Mouse (Mus musculus) brown adipose tissue, adult 24 weeks (tissue): Measurements from ENCODE around the gene Lancl1. TPM values are rescaled to one million over a fixed set of nuclear protein-coding genes. Genes with fewer than 3 reads are reported as not detected.

Experiments
- H3K27ac ChIP-seq: fragments of 200-500 bp; replicated peaks from 2 replicates; pipeline ENCODE4 v1.5.1; 2012; ENCODE audit warnings: low read depth, mild to moderate bottlenecking, low read length
- H3K4me1 ChIP-seq: fragments of 200-500 bp; 2 replicates; pipeline ENCODE4 v1.6.1; 2012; ENCODE audit warnings: low read length, mixed read lengths; ENCODE audit not compliant: control insufficient read depth, insufficient read depth, insufficient read length
- H3K4me3 ChIP-seq: fragments of 200-500 bp; 2 replicates; pipeline ENCODE4 v1.5.1; 2012; ENCODE audit warnings: low read depth, mild to moderate bottlenecking, low read length, moderate library complexity; ENCODE audit not compliant: insufficient read depth
- polyA plus RNA-seq: library from polyadenylated mRNA; stranded (reverse); fragments of >200 nt; gene quantifications from 2 replicates; pipeline ENCODE4 v1.2.4, GENCODE M21; 2012; ENCODE audit not compliant: missing spikeins, insufficient read depth, insufficient read length

The Lancl1 gene
- polyA plus RNA-seq, 1 experiment = 27.8 TPM

DNA sequence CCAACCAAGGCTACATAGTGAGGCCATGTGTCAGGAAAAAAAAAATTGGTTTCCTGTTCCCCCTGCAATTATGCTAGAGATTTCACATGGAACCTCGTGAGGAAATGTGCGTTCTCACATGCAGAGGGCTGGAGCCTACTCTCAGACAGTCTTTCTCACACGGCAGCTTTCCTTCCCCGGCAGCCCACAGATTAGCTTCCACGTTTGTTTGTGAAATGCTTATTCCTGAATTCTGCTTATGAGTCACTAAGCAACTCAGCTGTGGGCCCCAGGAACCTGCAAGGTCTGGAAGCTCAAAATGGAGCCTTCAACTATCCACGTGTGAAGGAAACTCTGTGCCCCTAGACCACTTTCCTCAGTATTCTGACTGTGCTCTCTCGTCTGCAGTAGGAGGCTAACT lies 5.4 kb downstream of the Lancl1 start:
- H3K27ac ChIP-seq = no peak overlapping the region
- H3K4me1 ChIP-seq = no peaks in the 10 kb centered on the region; the same call in 1 of the 2 replicates
- H3K4me3 ChIP-seq = no peak overlapping the region

DNA sequence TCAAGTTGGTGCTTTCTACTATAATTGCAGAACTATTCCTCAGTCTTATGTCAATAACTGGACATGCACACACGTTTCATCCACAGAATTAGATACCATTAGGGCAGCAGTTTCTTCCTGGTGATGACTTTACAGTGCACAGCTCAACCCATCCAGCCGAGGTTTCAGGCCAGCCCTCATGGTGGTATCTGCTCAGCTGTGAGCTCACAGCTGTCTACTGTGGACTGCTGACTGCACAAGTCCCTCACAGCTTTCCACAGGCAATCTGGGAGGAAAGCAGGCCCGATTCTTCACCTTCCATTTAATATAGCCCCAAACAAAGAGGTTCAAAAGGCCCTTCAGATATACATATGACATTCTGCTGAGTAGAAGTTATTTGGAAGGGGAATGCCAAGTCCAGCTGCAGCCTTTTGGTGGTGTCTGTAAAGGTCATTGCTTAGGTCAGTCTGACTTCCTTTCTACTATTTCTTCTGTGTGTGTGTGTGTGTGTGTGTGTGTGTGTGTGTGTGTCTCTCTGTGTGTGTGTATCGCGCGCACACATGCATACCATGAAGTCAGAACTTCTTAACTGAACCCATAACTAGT lies 11.7 kb downstream of the Lancl1 start:
- Histone ChIP-seq H3K4me3 (no peak overlapping the region), H3K27ac (no peak overlapping the region), H3K4me1 (no peaks in the 10 kb centered on the region)

DNA sequence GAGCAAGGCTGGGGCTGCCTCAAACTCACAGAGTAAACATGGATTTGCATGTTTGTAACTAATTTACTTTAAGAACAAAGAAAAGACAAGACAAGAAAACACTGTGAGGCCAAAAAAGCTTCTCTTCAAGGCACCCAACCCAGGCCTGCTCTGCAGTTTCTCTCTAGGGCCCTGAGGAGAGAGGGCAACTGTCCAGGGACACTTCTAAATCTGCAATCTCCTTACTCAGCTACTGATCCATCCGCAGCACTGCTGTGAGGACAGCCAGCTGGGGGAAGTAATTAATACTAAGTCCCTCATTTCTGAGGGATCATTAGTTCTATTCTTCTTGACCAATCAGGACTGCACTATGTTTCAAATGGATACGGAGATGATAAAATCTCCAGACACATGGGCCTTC lies 12.5 kb downstream of the Lancl1 start:
- Histone ChIP-seq H3K4me3 (no peak overlapping the region), H3K4me1 (no peaks in the 10 kb centered on the region), H3K27ac (no peak overlapping the region)

DNA sequence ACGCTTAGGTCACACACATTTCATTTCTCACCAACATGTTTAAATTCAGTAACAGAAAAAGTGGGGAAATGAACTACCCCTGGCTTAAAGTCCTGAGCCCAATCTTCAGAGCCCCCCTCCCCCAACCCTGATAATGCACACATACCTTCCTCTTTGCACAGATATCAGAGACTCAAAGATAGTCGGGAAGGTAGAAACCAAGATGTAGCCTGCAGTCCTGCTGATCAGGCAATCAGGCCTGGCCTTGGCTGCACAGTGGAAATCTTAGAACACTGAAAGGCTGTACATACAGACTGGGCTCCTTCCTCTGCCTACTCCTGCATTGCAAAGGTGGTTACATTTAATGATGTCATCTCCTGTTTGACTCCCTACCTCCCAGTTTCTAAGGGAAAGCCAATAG lies 15.9 kb downstream of the Lancl1 start:
- Histone ChIP-seq H3K27ac (no peak overlapping the region), H3K4me1 (no peaks in the 10 kb centered on the region), H3K4me3 (no peak overlapping the region)

DNA sequence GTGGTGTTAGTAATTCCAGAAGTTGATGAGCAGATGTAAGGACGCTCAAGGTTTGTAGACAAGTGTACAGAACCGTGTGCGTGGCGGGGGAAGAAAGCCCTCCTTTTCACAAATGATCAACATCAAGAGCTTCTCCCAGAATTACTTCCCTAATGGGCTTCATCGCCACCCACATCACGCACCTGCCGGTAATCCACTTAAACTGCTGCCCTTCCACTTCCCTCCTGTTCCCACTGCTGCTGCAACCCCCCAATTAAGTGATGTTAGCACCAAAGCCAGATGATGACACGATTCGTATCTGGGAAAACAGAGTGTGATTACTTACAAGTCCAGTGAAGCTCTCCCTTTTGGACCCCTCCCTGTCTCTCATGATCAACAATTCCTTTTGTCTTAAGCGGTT lies 16.6 kb downstream of the Lancl1 start:
- Histone ChIP-seq H3K4me3 (no peak overlapping the region), H3K4me1 (no peaks in the 10 kb centered on the region), H3K27ac (no peak overlapping the region)

DNA sequence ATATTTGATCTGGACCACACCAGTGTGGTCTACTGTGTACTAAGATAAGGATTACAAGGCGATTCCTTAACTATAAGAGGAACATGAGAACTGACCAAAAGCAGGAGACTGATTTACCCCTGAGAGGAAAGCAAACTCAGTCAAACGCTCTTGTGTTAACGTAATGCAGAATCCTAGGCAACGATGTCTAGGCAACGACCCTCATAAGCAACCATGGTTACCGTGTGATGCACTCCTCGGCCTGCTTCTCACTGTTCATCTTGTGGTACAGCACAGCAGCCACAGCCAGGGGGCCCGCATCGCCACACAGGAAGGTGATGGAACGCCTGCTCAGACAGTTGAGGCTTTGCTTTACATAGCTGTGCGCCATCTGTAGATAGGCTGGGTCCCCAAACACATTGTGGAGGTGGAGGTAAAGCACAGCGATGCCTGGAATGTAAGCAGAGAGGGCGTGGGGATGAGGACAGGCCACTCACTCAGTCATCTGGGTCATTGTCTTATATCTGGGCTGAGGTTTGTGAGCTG lies 18.0 kb downstream of the Lancl1 start:
- Histone ChIP-seq H3K4me3 (no peak overlapping the region), H3K4me1 (no peaks in the 10 kb centered on the region), H3K27ac (no peak overlapping the region)

DNA sequence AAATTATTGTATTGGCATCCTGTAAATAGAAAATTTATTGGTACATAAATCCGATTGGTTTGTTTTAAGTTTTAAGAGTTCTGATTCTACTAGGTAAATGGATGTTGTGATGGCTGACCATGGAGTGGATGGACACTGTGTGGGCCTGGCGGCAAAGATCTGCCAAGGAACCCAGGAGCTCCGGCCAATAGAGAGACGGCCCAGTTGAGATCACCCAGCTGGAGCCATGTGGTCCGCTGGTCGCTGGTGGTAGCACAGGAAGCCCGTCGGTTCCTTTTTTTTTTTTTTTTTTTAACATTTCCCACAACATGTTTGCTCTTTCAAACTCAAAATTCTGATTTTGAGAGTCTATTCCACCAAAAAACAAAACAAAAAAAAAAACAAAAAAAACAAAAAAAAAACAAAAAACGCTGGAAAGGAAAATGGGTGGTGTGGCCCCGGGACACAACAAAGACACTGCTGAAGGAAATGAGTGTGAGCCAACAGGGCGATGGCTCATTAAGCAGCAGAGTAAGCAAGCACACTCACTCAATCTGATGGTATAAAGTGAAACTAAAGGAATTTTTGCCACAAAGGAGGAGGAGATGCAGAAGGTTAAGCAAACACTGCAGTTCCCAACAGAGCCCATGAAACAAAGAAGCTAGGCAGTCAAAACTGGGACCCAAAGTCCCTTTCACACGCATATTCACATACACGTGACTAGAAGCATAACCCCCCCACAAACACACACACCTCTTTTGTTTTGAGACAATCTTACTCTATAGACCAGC lies 21.4 kb downstream of the Lancl1 start:
- no peaks in the 10 kb centered on the region for H3K4me1 ChIP-seq
- no peak overlapping the region for H3K27ac ChIP-seq
- H3K4me3 ChIP-seq = no peak overlapping the region

DNA sequence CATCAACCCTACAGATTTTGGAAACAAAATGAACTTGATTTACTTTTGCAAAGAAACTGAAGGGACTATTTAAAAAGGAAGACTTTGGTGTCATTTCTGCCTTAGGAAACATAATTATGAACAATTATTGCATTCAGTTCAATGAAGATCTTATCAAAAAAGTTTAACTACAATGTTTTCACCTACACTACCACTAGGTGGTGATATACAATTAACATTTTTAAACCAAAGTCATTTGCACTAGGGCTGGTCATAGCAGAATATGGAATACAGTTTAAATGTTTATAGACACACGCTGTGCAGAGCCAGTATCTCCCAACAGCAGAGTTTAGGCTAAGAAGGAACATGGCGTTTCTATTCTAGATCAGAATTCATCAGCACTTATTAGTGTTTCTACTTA lies 24.5 kb downstream of the Lancl1 start:
- Histone ChIP-seq H3K4me1 (no peaks in the 10 kb centered on the region), H3K4me3 (no peak overlapping the region), H3K27ac (no peak overlapping the region)

DNA sequence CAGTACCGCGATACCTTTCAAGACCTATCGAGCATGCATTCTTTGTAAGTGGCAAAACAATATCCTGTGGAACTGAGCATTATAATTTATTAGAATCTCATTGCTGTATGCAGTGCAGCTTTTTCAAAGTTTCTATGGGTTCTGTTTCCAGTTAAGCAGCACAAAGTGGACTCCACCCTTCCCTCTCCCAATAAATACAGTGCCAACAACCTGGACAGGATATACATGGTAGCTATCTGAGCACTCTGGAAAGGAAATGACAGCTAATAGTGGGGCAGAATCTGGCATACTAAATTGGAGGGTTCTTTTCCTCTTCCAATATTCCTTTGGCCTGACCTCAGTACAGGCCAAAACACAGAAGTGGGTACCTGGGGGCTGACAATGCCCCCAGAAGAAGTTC lies 28.2 kb downstream of the Lancl1 start:
- no peak overlapping the region for H3K27ac ChIP-seq
- H3K4me1 ChIP-seq = no peaks in the 10 kb centered on the region
- H3K4me3 ChIP-seq = no peak overlapping the region

DNA sequence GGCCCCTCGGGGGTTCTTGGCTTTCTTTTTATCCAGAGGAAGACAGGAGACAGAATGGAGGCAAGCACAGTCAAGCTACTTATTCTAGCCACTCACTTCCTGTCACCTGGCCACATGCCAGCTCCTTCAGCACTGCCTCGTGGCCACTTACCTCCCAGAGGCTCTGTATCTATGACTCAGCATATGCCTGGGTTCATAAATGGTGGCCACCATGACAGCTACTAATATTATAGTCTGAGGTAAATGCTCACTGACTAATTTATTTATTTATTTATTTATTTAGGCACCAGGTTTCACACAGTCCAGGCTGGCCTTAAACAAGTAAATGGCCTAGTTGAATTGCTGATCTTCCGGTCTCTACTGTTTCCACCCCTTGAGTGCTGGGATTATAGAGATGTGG lies 35.0 kb downstream of the Lancl1 start:
- Histone ChIP-seq H3K27ac (no peak overlapping the region), H3K4me3 (no peak overlapping the region), H3K4me1 (no peaks in the 10 kb centered on the region)

DNA sequence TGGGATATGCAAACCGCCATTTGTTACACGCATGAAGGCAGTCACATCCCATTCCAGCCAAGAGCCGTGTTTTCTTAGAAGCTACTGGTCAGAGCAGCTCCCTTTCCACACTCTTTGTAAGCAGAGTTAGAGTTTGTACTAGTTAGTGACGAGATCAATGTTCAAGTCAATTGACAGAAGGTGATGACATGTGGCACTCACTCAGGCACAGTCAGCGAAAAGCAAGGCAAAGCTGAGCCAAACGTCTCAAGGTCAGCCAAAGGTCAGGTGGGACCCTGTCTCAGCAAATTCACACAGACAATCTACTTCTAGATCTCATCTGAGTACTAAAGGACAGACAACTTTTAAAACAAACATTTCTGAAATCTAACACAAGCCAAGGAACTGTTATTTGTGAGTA lies 36.4 kb downstream of the Lancl1 start:
- H3K4me3 ChIP-seq = no peak overlapping the region
- no peaks in the 10 kb centered on the region for H3K4me1 ChIP-seq
- H3K27ac ChIP-seq = no peak overlapping the region

DNA sequence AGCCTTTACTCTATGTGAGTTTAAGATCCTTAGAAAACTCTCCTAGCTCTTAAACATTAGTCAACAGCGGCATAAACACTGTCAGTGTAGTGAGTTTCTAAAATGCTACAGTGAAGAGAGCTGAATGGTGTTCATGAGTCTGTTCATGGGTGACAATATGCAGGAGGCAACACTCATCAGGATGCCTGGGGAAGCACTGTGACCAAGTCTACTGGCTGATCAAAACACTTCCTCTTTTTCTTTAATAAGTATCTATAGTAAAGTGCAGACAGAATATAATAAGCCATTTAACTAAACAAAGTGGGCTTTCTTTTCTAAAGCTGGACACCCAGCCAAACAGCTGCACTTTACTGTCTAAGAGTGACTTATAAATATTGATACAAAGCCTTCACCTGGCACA lies 37.3 kb downstream of the Lancl1 start:
- H3K27ac ChIP-seq = no peak overlapping the region
- no peaks in the 10 kb centered on the region for H3K4me1 ChIP-seq
- H3K4me3 ChIP-seq = no peak overlapping the region

DNA sequence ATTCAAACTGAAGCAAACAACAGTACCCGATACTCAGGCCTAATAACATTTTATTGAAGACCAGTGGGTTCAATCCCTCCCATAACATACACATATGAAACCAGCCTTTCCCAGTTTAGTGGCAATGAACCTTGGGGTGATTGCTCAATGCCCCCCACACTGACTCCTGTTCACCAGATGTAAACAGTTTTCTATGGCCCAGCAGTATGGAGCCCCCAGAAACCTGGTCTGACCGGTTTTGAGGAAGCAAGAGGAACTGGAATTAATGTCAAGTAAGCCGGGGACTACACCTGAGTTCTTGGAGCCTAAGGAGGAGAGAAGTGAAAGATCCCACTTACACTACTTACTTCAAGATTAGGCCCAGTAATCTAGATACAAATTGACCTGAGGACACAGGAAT lies 38.2 kb downstream of the Lancl1 start:
- Histone ChIP-seq H3K4me1 (no peaks in the 10 kb centered on the region), H3K4me3 (no peak overlapping the region), H3K27ac (no peak overlapping the region)

DNA sequence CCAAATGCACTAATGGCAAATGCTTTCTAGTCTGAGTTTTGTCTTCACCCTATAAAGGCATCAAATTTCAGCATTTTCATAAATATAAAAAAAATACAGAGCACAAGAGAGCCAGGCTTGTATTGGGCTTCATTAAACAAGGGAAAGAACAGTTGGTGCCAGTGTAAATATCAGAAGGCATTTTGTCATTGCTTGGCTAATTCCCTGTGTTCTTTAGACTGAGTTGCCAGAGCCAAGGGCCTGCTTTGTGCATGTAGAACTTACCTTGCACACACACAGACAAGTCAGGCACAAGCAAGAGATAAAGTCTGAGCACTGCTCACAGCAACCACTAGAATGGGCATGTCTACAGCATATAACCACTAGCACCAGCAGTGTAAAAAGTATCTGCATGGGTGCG lies 40.1 kb downstream of the Lancl1 start:
- Histone ChIP-seq H3K4me1 (no peaks in the 10 kb centered on the region), H3K27ac (no peak overlapping the region), H3K4me3 (no peak overlapping the region)

DNA sequence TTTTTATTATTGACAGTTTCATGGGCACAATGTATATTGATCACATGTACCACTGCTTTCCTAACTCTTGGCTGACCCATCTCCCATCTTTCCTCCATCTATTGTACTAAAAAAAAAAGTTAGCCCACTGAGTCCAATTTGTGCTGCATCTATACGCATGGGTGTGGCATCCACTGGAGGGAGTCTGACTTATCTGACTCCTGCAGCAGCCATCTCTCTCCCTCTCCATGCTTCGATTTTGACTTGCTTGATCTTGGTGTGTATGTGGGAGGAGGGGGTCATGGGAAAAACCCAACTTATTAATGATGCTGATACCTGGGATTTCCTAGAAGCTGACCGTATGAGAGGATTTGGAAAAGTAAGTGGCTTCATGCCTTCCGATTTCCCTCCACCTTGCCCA lies 40.5 kb downstream of the Lancl1 start:
- H3K4me1 ChIP-seq = no peaks in the 10 kb centered on the region
- no peak overlapping the region for H3K4me3 ChIP-seq
- no peak overlapping the region for H3K27ac ChIP-seq

DNA sequence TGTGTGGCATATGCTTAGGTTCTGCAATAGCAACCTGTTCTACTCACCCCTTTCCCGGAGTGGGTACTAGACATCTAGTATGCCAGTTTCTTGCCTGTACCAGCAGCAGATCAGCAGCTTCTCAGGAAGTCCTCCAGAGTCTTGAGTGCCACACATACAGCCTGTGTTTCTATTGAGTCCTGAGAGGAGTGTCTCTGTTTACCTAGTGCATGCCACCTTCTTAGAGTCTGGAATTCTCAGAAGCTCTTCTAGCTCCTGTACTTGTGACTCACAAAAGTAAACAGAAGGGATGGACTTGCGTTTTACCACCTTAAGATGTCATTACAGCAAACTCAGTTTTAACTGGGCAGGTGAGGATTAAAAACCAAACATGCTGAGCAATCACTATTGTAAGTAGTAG lies 41.9 kb downstream of the Lancl1 start:
- Histone ChIP-seq H3K27ac (no peak overlapping the region), H3K4me1 (no peaks in the 10 kb centered on the region), H3K4me3 (no peak overlapping the region)
